Mouse (Mus musculus) cerebellum, adult 9-11 months (tissue): Measurements from ENCODE around the gene Apoc4.
A peak's percentile ranks its signal among the peaks of the same experiment; 100 is the strongest.

Experiments
- DNase-seq: peaks from one replicate; pipeline ENCODE4 v3.0.0; 2022

Apoc4 gene

DNA sequence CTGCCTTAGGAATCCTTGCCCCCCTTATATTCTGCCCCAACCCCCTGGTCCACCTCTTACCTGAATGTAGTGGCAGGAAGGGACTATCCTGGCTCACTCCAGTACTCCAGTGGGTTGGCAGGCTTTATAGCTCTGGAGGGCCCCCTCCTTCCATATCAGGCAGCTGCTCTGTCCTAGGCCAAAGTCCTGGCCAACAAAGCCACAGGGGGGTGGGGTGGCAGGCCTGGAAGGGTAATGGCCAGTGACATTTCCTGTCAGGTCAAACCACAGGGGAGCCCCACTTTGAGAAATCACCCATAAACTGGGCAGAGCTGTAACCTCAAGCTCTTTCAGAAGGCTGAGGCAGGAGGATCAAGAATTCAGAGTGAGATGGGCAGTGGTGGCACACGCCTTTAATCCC, 4.6 kb downstream of the Apoc4 start:
- DNase-seq: no peak

DNA sequence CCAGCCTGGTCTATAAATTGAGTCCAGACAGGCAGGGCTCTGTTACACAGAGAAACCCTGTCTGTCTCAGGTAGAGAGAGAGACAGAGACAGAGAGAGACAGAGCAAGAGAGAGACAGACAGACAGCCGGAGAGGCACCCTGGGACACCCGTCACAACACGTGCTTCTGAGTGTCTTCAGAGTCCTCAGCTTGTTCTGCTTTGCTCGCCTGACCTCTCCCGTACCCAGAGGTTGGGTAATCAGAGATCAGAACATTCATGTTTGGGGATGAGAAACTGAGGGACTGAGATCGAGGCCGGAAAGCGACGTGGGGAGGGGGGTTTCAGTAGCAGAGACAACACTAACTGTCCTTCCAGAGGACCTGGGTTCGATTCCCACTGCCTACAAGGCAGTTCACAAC, 5.5 kb downstream of the Apoc4 start:
- DNase-seq: no peak

DNA sequence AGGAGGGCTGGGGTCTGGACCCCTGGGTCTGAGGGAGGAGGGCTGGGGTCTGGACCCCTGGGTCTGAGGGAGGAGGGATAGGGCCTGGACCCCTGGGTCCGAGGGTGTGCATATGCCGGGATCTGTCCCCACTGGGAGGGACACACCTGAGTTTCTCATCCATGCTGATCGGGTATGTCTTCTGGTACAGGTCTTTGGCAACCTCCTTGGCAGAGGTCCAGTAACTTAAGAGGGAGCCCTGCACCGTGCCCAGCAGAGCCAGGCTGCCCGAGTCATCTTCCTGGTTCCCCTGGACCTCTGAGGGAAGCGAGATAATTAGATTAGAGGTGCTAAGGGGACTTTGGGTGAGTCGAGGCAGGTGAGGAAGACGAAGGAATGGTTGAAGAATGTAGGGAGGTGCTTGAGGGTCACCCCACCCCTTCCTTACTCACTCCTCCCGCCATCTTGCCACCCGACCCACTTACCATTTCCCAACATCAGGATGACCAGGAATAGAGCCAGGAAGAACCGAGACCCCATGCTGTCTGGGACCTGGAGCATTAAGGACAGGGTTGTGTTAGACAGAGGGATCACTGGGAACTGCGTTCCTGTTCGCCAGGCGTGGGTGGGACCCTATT, 8.1 kb downstream of the Apoc4 start:
- DNase-seq: no peak

DNA sequence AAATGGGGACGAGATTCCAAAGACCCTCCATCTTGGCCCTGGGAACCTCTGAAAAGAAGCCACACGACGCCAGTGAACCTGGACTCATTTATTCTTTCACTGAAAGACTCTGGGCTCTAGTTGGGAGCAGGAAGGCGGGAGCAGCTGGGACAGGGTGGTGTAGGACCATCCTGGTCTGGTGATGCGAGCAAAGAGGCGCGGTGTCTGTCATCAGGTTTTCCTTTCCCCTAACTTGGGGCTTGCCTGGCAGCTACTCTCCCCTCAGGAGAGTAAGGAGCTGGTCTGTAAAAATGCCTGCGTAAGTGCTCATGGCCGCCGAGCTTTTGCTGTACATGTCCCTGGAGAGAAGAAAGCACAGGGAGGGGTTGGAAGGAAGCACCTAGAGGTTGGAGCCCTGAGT, 9.8 kb downstream of the Apoc4 start:
- no peak for DNase-seq

DNA sequence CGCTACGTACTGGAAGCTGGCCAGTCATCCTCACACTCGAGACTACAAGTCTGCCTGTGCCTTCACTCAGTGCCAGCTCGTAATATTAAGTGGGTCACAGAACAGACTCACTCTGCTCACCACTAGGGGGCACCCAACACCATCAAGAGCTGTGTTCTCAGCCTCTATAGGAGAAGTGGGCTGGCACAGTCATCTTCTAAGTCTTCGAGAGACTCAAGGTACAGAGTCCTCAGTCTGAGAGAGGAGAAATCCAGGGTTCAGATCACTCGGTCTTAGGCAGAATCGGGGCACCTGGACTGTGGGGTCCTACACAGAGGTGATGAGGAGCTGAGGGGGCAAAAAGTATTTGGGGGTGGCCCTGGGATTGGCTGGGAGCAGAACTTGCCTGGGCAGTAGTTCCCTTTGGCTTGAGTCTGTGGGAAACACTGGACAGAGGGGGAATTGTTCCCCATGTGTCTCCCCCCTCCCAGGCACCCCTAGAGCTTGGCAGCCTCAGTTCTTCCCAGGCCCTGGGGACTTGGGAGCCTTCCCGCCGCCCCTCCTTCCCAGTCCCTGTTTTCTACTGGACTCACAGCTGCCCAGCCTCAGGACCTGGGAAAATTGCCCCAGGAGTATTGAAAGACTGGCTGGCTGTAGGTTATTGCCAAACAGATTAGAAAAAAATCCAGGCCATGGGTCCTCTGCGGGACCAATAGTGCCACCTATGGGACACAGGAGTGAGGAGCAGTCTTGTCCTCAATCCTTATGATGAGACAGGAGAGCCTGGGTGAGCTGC, 12.1 kb downstream of the Apoc4 start:
- peak; percentile 93 for DNase-seq

DNA sequence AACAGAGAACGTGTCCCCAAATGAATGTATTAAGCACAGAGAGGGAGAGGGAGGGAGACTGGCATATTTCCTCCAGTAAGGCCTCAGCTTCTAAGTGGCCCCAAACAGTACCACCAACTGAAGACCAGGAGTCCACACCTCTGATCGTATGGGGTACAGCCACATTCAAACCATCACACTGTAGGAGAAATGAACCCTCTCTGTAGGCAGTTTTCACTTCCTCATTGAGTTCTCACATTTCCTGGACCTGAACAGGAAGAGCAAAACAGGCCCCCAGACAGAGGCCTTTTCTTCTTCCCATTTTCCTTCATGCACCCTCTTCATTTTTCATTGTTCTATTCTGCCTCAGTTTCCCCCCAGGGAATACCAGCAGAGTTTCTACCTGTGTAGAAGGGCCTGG, 13.8 kb downstream of the Apoc4 start:
- no peak for DNase-seq

DNA sequence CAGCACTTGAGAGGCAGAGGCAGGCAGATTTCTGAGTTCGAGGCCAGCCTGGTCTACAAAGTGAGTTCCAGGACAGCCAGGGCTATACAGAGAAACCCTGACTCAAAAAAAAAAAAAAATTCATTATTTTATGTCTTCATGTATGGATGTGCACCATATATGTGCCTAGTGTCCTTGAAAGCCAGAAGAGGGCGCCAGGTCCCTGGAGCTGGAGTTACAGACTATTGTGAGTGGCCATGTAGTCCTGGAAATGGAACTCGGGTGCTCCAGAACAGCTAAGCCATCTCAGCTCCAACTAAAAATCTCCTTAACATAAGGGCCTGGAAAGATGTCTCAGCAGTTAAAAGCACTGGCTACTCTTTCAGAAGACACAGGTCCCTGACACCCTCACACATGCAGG, 14.5 kb downstream of the Apoc4 start:
- peak; percentile 32 for DNase-seq

DNA sequence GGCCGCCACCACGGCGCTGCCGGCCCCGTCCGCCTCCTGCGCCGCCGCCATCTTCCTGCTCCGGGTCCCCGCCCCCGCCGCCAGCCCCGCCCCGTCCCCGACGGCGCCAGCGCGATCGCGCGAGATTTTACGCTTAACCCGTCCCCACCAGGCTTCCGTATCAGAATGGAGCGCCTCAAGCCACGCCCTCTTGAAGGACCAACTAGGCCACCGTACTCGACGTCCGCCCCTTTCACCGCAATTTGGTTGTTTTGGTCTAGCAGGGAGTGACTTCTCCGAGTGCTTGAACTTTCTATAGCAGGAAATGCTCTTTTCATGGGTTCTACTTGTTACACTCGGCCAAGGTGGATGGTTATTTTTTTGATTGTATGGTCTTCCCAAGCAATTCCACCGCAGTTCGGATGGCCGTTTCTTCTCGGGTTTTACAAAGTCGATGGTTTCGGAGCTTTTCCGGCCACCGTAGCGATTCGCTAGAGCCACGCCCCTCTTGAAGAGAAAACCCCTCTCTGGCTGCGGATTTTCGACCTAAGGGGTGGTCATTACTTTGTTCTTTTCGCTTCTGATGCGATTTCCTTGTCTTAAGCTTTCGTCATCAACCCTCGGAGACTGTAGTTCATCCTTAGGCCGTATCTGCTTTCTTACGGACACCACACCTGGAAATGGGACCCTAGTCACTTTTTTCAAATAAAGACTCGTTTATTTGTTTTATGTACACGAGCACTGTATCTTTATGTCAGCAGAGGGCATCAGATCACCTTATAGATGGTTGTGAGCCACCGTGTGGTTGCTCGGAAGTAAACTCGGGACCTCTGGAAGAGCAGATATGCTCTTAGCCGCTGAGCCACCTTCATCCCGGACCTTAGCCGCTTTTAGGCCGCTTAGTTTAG, 16.1 kb downstream of the Apoc4 start, which contains the start of gene Clptm1:
Gene Clptm1, minus strand, starts transcription at position 79 of the 887 bp plus-strand sequence.
- DNase-seq: peak; percentile 97

DNA sequence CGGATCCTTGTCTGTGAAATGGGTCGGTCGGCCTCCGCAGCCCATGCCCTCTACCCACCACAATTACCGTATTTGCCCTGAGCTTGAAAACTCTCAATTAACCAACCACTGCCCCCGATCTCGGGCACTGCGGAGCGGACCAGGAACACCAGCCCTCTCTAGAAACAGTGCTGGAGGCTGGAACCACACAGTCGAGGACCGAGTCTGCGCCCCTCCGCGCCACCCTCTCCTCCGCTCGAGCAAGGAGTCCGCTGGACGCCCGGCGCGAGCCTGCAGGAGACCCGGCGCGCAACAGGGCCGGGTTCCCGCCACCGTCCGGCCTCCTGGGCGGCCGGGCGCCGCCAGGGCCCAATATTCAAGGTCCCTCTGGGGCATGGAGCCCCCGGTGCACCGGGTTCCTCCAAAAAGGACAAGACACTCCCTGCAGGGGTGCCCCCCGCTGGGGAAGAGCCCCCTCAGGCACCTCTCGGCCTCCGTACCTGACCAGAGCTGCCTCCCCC, 16.8 kb downstream of the Apoc4 start:
- DNase-seq: no peak

DNA sequence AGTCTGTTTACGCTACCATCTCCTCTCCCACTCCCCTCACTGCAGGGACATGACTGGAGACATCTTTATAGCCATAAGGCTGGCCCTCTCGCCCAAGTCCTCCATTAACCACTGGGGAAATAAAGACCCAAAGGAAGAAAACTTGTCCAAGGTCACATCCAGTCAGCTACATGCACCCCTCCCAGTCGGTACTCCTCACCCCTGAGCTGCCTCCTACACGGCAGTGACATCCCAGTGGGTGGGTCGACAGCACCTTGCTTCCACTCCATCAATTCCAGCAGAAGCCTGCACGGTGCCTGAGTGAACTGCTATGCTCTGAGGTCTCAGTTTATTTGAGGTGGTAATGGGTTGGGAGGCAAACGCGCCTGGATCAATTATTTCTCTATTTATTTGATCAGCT, 17.3 kb downstream of the Apoc4 start:
- DNase-seq: peak; percentile 67

DNA sequence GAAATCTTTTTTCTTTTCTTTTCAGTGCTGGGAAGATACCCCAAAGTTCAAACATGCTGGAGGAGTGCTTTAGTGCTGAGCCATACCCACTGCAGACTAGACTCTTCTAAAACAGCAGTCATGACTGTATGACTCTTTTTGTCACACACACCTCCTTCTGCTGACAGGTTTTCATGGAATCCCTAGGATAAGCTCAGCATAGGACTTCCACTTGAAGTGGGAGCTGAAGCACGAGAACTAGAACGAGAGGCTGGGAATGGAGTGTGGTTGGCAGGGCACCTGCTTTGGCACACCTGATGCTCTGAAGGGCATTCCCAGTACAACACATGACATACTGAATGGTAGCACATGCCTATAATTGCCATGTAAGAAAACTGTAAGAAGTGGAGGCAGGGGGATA, 28.7 kb downstream of the Apoc4 start:
- no peak for DNase-seq

DNA sequence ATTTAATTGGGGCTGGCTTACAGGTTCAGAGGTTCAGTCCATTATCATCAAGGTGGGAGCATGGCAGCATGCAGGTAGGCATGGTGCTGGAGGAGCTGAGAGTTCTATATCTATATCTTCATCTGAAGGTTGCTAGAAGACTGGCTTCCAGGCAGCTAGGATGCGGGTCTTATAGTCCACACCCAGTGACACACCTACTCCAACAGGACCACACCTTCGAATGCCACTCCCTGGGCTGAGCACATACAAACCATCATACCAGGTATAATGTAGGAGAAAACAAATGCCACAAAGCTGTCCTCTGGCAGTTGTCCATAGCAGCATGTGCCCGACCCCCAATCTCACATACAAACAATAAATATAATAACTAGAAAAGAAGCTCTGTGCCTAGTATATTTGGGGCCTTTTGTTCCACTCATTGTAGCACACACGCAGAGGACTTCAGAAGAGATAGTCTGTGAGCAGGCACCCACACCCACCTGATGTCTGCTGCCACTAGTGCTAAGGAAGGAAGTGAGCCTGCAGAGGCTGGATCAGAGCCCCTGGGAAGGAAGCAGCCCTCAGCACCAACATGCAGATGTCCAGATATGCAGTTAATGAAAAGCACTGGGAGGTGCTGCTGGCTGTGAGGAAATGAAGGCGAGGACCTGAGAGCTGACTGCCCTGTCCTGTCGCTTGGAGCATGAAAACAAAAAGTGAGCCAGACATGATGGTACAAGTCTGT, 30.1 kb downstream of the Apoc4 start:
- no peak for DNase-seq

DNA sequence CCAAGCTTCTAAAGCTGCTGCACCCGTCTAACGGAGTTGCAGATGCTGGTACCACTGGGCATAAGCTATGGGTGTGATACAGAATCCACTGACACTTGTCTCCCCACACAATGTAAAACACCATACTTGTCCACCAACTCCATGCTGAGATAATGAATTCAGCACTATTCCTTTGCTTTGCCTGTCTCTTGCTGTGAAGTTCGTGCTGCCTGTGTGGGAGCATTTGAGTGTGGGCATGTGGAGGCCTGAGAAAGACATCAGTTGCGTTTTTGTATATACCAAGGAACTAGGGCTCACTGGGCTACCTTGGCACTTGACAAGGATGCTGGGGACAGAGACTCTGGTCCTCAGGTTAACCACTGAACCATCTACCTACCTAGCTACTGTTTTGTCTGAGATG, 40.1 kb downstream of the Apoc4 start:
- DNase-seq: no peak

DNA sequence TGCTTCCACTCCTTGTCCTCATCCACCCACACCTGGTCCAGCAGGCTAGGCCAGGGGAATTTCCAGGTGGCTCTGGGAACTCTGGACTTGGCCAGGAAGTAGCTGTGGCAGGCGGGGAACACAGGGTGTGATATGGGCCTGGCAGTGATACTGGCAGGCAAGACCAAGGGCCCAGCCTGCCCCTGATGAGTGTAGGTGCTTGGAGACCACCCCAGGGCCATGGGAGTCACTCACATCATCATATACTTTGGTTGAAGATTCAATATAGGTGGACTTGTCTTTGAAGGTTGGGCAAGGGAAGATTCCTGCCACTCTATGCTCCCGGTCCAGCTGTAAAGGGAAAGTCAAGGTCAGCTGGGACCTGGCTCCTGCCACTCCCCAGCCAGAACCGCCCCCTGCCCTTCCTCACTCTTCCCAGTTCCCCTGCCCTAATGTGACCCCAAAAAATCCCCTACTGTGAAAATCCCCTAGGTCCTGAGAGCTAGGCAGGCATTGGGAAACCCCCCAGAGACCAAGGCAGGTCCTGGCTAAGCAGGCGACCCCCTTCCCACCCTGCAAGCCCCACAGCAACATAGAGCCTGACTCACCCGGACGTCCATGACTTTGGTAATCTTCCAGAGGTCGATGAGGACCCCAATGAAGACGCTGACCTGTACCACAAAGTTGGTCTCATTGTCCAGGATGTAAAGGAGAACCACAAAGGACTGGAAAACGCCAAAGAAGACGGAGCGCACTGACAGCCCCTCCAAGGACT, 46.0 kb downstream of the Apoc4 start:
- DNase-seq: no peak

DNA sequence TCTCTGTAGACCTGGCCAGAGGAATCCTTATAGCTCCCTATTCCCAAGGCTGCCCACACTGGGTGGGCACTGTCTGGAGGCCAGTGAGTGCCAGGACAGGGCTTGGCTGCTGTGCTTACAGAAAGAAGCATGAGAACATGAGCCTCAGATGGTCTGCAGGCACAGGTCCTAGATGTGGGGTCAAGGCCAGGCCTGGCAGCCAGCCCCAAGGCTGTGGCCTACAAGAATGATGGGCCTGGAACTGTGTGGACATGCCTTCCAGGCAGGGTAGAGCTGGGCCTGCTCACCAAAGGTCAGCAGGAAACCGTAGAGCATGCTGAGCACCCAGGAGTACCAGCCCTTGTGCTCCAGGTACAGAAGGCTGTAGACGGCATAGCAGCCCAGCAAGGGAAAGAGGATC, 46.7 kb downstream of the Apoc4 start:
- DNase-seq: no peak

DNA sequence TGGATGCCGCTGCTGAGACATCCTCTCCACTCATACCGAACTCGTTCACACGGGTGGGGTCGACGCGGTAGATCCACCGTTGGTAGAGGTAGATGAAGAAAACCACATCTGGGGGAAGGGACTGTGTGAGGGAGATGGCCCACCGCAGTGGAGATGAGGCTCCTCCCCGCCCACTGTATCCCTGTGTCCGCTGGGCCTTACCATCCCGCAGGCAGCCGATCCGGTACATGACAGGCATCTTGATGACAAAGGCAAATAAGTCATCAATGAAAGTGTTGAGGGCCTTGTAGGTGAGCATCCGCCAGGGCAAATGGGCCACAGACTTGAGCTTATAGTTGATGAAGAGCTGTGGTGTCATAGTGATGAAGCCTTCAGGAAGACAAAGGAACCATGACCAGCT, 47.4 kb downstream of the Apoc4 start:
- DNase-seq: no peak

DNA sequence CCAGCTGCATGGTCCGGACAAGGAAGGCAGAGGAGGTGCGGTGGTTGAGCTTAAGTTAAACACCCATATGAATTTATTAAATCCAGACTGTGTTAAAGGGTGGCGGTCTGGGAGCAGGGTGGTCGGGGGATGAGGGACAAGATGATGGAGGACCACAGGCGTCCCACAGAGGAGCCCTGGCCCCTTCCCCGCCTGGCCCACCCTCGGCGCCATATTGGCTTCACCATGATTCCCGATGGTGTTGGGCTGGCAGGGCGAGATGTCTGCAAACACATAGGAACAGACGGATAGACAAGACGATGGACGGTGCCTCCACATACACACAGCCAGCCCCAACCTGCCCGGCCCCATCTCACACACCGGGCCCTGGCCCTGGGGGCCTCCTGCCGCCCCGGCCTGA, 48.1 kb downstream of the Apoc4 start:
- DNase-seq: no peak

DNA sequence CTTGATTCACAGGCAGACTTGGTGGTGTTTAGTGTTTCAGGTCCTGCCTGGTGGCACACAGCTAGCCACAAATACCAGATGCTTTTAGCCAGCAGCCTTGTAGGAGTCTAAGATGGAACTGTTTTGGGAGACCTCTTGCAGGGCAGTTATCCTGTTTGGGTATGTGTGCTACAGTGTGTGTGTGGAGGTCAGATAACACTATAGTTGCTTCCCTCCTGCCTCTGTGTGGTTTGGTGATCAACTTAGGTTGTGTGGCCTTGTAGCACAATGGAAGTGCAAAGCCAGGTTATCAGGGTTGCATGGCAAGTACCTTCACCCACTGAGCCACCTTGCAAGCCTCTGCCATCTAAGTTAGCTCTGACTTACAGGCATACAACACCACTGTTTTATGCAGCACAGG, 48.6 kb downstream of the Apoc4 start:
- DNase-seq: no peak

DNA sequence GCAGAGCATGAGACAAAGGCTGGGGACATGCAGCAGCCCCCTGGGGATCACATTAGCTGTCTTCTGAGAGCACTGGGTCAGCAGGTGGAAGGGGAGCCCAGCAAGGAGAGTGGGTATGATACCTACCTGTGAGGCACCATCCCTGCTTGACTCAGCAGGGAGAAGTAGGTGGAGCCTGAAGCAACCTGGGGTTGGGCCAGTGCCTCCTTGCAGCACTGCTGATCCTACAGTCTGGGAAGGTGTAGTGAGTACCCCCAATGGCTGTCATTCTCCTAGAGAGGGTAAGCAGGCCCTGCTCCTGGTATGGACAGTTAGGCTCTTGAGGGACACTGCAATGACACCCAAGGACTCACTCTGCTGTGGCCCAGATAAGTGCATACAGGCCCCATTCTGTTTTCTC, 49.0 kb downstream of the Apoc4 start:
- DNase-seq: no peak

DNA sequence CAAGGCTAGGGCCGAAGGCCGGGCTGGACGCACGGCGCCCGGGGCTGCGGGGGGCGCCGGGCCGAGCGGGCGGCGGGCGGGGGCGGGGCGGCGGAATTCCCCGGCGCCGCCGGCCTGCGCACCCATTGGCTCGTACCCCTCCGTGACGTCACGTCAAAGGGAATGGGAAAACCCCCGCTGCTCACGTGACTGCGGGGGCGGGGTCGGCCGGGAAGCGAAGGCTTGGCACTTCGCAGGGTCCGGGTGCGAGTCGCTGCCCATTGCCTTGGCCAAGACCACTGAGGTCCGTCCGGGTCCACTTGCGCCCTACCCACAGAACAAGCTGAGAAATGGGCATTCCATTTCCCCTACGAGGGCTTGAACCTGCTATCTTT, 51.9 kb downstream of the Apoc4 start, which contains the start of gene Relb:
Gene Relb, minus strand, starts transcription at position 78 of the 374 bp plus-strand sequence.
- DNase-seq: peak; percentile 86

DNA sequence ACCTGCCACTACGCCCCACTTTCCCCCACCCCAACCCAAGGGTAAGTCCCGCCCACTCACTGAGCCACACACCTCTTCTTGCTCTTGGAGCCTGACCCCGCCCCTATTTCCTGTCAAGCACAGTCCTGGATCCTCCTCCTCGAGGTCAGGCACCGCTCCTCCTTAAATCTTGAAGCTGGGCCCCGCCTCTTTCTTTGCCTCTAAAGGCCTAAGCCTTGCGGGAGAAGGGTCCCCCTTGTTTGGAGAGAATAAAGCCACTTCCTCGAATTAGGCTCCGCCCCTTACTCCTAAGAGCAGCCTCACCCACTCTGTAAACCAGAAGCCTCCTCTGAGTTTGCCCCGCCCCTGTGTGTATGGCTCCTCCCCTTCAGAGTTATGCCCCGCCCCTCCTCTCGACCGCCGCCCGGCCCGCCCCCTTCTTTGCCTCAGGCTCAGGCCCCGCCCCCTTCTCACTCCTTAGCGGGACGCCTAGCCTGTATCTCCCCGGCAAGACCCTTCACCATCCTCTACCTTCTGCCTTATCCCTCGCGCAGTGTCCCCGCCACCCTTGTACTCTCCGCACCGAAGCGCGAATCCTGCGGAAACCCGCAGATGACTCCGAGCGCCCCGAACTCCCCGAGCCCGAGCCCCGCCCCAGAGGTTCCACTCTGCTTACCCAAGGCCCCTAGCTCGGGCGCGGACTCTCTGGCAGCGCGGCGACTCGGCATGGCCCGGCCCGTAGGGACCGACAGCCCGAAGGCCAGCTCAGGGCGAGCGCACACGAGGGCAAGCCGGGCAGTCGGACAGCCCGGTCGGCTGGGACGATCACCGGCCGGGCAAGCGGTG, 52.5 kb downstream of the Apoc4 start:
- DNase-seq: peak; percentile 87
